Mouse (Mus musculus) retina, adult 2 months (tissue): Measurements from ENCODE around the gene Eif3k.
"Not testable (repeated sequence)": the region's sequence is repeated elsewhere in the genome, so short reads cannot be mapped to it uniquely, and the experiment has no call there.

ENCODE experiments used
- DNase-seq: peaks from one replicate; pipeline ENCODE4 v3.0.0-alpha.2; 2012; ENCODE audit warnings: low read depth, low spot score

The Eif3k gene

GRCm38 (mm10) chr7:28985207-28985606 lies 3.5 kb upstream of the Eif3k start:
- no peak for DNase-seq

- no peak for DNase-seq
These were observed 2.8 kb upstream of the Eif3k start for GRCm38 (mm10) chr7:28984452-28984851.

- DNase-seq: no peak
These were observed 2.2 kb upstream of the Eif3k start for GRCm38 (mm10) chr7:28983849-28984248.

DNA sequence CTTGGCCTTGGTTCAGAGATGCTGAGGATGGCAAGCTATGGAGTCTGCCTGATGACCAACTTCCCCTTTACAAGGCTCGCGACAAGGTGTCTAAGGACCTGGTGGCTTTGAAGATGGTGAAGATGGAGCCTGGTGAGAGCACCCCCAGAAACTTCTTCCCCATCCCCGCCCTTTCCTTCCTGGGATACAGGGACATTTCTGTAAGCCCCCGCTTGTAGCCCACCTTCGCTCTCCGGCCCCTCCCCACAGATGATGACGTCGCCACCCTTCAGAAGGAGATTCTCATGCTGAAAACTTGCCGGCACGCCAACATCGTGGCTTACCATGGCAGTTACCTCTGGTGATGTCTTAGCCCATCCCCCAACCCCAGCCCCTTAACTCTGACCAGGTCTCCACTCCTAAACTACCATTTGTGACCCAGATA lies 1.5 kb upstream of the Eif3k start:
- DNase-seq: no peak

DNA sequence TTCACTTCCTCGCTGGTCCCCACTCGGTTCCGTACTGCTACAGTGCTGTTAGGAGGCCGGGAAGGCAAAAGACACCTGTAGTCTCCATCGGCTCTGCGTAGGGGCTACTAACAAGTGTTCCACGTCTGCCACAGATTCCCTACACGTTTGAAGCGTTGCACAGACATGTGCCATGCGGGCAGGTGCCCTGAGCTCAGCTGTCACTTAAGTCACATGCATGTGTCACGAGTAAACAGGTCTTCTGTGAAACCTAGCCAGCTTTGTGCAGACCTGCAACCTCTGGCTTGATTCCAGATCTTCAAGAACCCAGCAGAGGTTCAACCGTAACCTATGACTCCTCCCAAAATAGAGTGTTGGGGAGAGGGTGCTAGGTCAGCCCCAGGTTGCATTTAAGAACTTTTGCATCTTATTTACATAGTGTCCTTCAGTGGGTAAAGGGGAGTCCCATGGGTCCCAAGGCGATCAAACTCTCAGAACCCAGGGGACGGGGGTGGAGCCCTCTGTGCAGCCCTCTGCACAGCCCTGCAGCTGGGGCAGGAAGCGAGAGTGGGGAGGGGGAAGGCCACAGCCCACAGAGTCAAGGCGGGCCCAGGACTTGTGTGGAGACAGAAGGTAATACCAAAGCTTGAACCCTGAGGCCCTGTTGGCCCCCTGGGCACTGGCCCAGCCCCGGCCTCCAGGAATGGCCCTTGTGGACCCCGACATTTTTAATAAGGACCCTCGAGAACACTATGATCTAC lies 780 bp upstream of the Eif3k start:
- no peak for DNase-seq

- no peak for DNase-seq
These were observed 4.1 kb downstream of the Eif3k start for GRCm38 (mm10) chr7:28977556-28977955.

GRCm38 (mm10) chr7:28973025-28973424 lies 8.6 kb downstream of the Eif3k start:
- no peak for DNase-seq

- peak; percentile 36 for DNase-seq
These were observed 9.1 kb downstream of the Eif3k start for GRCm38 (mm10) chr7:28972542-28972985.

DNA sequence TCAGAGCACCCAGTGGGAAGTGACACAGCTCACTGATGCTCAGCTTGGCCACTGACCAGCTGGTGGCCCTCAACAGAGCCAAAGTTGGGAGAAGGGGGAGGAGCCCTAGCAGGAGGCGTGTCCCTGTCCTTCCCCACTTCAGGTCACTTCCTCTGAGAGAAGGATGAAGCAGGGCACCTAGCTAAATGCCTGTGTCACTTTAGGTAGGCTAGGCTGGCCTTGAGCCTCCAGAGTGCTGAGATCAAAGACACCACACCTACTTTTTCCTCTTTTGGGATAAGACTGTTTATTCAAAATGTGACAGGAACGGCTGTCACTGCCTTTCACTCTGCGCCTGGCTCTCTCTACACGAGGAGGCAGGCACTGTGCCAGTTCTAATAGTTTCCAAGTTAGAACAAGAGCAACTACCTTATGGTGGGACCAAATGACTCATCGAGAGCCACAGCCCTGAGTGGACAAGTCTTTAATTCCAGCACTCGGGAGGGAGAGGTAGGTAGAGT lies 9.8 kb downstream of the Eif3k start:
- DNase-seq: no peak

DNA sequence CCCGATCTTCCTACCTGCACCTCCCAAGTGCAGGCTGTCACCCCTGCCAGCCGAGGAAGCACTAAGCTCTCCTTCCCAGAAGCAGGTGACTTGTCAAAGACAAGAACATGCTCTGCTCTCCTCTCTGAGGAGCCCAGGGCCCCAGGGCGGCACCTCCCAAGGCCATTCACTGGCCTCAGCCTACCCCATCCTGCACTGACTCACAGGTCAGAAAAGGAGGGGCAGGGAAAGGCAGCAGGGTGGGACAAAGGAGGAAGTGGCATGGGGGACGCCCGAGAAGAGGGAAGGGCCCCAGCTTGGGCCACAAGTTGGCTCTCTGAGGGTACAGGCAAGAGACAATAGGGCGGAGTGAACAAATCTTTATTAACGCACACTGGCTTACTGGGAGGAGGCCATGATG lies 10.6 kb downstream of the Eif3k start:
- no peak for DNase-seq

DNA sequence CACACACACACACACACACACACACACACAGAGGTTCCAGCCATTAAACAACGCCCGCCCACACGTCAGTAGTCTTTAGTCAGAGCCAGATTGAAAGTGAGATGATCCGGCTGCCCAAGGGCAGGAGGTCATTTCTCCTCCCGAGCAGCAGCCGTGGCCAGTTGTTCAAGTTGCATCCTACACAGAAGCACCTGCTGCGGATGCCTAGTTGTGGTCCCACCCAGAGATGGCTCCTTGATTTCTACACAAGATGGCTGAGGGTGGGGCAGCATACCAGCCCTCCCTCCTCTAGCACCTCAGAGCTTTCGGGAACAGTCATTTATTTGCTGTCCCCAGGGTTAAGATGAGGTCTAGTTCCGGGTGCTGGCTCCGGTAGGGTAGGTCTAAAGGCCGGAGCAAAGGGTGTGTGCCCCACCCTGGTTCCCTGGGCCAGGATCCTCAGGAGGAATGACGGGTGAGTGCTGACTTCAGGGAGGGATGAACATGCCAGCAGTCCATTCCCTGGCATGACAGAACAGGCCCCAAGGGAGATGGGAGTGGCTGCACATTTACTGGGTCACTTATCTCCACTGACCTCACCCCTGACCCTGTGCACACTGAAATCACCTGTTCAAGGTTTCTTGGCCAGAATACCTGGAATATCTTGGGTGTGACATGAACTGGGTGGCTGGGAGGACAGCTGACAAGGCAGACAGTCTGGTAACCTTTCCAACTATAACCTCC lies 11.8 kb downstream of the Eif3k start:
- DNase-seq: peak; percentile 58

DNA sequence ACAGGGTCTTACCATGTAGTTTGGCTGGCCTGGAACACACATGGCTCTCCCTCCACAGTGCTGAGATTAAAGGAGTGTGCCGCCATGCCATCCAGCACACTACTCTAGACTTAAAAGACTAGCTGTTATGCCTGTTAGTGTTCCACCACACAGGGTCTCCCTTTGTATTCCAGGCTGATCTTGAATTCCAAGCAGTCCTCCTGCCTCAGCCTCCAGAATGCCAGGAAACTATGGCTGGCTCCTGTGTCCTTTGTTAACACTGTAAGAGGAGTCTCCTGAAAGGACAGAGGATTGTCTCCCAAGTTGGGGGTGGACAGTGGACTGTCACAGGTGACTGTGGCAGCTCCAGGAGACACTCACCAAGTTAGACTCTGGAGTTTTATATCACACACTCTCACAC lies 12.4 kb downstream of the Eif3k start:
- DNase-seq: no peak

DNA sequence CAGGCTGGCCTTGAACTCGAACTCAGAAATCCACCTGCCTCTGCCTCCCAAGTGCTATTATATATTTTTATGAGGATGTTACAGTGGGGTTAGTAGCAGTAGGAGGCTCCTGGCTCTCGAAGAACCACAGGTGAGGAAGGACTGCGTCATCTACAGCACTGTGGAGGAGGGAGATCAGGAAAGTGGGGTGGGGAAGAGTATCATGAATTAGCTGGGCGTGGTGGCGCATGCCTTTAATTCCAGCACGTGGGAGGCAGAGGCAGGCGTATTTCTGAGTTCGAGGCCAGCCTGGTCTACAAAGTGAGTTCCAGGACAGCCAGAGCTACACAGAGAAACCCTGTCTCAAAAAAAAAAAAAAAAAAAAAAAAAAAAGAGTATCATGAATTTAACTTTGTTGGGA lies 13.5 kb downstream of the Eif3k start:
- not testable (repeated sequence) for DNase-seq

GRCm38 (mm10) chr7:28966751-28967505 lies 14.7 kb downstream of the Eif3k start:
- no peak for DNase-seq

DNA sequence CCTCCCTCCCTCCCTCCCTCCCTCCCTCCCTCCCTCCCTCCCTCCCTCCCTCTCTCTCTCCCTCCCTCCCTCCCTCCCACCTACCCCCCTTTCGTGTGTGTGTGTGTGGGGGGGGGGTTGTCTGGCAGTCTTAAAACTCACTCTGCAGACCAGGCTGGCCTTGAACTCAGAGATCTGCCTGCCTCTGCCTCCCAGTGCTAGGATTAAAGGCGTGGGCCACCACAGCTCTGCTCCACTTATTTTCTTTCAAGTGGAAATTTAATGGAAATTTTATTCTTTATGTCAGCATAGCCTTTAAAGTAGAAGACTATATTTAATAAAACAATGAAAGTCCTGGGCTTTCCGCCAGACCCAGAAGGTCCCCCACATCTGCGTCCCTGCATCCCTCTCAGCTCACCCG lies 15.5 kb downstream of the Eif3k start:
- DNase-seq: no peak

GRCm38 (mm10) chr7:28965346-28965840 lies 16.3 kb downstream of the Eif3k start:
- peak; percentile 44 for DNase-seq

- no peak for DNase-seq
These were observed 18.2 kb downstream of the Eif3k start for GRCm38 (mm10) chr7:28963399-28963923.

- peak; percentile 95 for DNase-seq
These were observed 19.6 kb downstream of the Eif3k start, which contains the start of gene Actn4 for GRCm38 (mm10) chr7:28961927-28962670. Gene Actn4 (minus strand): TSS chr7:28962340.

DNA sequence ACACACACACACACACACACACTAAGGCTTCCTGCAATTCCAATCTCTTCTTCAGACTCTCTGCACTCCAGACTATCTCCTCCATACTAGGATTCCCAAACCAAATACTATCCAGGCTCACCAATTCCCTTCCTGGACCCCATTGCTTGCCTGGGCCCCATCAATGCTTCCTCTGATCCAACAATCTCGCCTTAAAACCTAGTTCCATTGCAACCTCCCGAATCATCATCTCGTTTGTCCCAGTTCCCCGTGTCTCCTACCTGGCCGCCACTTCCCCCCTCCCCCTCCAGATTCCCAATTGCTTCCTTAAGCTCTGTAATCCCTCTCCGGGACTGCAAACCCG lies 20.1 kb downstream of the Eif3k start:
- DNase-seq: no peak

DNA sequence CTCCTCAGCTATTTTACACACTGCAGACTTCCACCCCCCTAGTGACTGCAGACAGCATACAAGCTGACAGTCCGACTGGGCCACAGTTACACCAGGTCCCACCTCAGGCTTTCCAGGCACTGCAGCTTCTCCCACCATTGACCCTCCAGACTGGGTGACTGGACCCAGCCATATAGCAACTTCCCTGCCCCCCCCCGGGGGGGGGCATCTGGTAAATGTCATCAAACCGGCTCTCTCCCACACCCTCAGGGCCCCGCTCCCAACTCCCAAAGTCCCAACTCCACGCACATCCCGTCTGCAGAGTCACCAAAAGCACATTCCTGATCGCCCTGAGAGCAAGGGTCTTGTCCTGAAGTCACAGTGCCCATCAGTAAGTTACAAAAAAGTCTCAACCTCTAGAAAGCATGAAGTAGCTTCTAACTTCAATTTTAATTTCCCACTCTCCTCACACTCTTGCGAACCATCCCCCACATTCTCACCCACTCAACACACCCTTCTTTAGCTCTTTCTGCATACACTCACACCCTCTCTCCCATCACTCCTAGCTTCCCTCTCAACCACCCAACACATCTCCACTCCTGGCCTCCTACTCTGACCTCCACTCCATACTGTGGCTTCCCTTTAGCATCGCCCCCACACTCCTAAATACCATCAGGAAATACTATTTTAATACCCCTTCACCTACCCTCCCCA lies 21.2 kb downstream of the Eif3k start:
- DNase-seq: no peak
